ENCODE assay signal across 8 mouse cellular contexts in the genomic region with DNA sequence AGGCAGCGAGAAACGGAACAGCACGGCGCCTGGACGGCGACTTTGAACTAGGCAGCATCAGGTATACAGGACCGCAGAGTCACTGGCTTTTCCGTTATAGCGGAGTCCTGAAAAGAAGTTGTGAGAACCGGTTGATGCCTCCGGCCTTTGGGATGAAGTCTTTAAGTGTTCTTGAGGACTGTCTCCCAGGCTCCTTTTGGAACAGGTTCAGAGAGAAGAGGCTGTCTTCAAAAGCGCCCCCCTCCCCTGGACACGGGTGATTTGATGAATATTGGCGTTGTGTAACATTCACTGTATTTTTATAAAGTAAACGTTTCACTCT. TPM values are rescaled to one million over a fixed set of nuclear protein-coding genes. Genes with fewer than 3 reads are reported as not detected.
A peak's percentile ranks its signal among the peaks of the same experiment; 100 is the strongest.
DNase-seq lines count a peak whose midpoint lies in the region; ATAC-seq and TF ChIP-seq lines count a peak whose summit lies in the region.

No protein-coding gene starts in this region.

- no peaks in the 10 kb centered on the region for H3K36me3 ChIP-seq in forebrain, embryonic 12.5 days (replicated peaks)
- H3K36me3 ChIP-seq in liver, embryonic 12.5 days: peaks cover 23% of the 10 kb centered on the region
- no peaks in the 10 kb centered on the region for H3K36me3 ChIP-seq in stomach, postnatal 0 days (ENCODE audit: control insufficient read depth, insufficient read depth, low read length)

- ATAC-seq in forebrain, embryonic 12.5 days (ENCODE audit: low FRiP score): no peak; the same call in 1 of the 2 replicates
- ATAC-seq in liver, embryonic 12.5 days: no peak
- ATAC-seq in stomach, postnatal 0 days (ENCODE audit: low FRiP score, low TSS enrichment): peak; percentile 26; the same call in 1 of the 2 replicates

- peak; percentile 2 for DNase-seq in gastrocnemius, adult 18-20 months (ENCODE audit: low spot score)
- no peak for DNase-seq in gastrocnemius, postnatal 4 days (ENCODE audit: low spot score in 2 of 2)
- DNase-seq in CD4-positive, CD25-positive, alpha-beta regulatory T cell, adult 2 months (ENCODE audit: low read depth, low spot score): peak; percentile 46
- DNase-seq in stomach, postnatal 0 days (ENCODE audit: low spot score): no peak
- DNase-seq in left cerebral cortex, adult 11 months (ENCODE audit: low spot score): no peak
- DNase-seq in layer of hippocampus, adult 11-12 months (ENCODE audit: low spot score): no peak

- no peak for TF ChIP-seq CTCF in stomach, postnatal 0 days (IDR thresholded peaks at IDR 0.05; ENCODE audit: low read depth)

- H3K9ac ChIP-seq in forebrain, embryonic 12.5 days: peak overlapping the region; percentile 66
- H3K9ac ChIP-seq in liver, embryonic 12.5 days: peak overlapping the region; percentile 92
- H3K9ac ChIP-seq in stomach, postnatal 0 days (ENCODE audit: low read length): peak overlapping the region; percentile 41; the same call in 1 of the 2 replicates

- H3K27me3 ChIP-seq in forebrain, embryonic 12.5 days: peaks cover 29% of the 10 kb centered on the region
- no peaks in the 10 kb centered on the region for H3K27me3 ChIP-seq in liver, embryonic 12.5 days (replicated peaks)
- H3K27me3 ChIP-seq in stomach, postnatal 0 days (ENCODE audit: control insufficient read depth, insufficient read depth, low read length): no peaks in the 10 kb centered on the region

- no peak overlapping the region for H3K27ac ChIP-seq in forebrain, embryonic 12.5 days
- peak overlapping the region; percentile 98 for H3K27ac ChIP-seq in liver, embryonic 12.5 days
- H3K27ac ChIP-seq in stomach, postnatal 0 days (replicated peaks): no peak overlapping the region

- TF ChIP-seq EP300 in stomach, postnatal 0 days (optimal IDR thresholded peaks at IDR 0.05): no peak

- peak overlapping the region; percentile 78 for H3K4me2 ChIP-seq in forebrain, embryonic 12.5 days
- H3K4me2 ChIP-seq in liver, embryonic 12.5 days: peak overlapping the region; percentile 74
- peak overlapping the region; percentile 99 for H3K4me2 ChIP-seq in stomach, postnatal 0 days (replicated peaks; ENCODE audit: low read depth)

- H3K4me1 ChIP-seq in forebrain, embryonic 12.5 days: peaks cover 7% of the 10 kb centered on the region
- peaks cover 52% of the 10 kb centered on the region for H3K4me1 ChIP-seq in liver, embryonic 12.5 days
- no peaks in the 10 kb centered on the region; the same call in 1 of the 2 replicates for H3K4me1 ChIP-seq in stomach, postnatal 0 days (replicated peaks; ENCODE audit: control insufficient read depth, insufficient read depth)

- H3K4me3 ChIP-seq in forebrain, embryonic 12.5 days (replicated peaks): peak overlapping the region; percentile 72
- peak overlapping the region; percentile 80 for H3K4me3 ChIP-seq in liver, embryonic 12.5 days
- H3K4me3 ChIP-seq in stomach, postnatal 0 days (ENCODE audit: low read depth, low read length): peak overlapping the region; percentile 57

- H3K9me3 ChIP-seq in forebrain, embryonic 12.5 days: peaks cover 6% of the 10 kb centered on the region; the same call in 1 of the 2 replicates
- H3K9me3 ChIP-seq in liver, embryonic 12.5 days (replicated peaks): no peaks in the 10 kb centered on the region
- no peaks in the 10 kb centered on the region for H3K9me3 ChIP-seq in stomach, postnatal 0 days (ENCODE audit: control insufficient read depth, low read length)

- 9% methylated on average over 15 of the region's 15 CpGs for WGBS in forebrain, embryonic 12.5 days
- WGBS in liver, embryonic 12.5 days (ENCODE audit: insufficient replicate concordance): 5% methylated on average over 15 of the region's 15 CpGs
- WGBS in stomach, postnatal 0 days: 8% methylated on average over 15 of the region's 15 CpGs

RNA-seq across cellular contexts. Expression of a gene that starts 0.5 kb away (rescaled TPM):
- 10 to 100 TPM; 84.6 to 95.4 TPM for total RNA-seq in gastrocnemius, adult 18-20 months (2021)
- 1 to 10 TPM; 6.2 to 6.7 TPM for total RNA-seq in gastrocnemius, postnatal 4 days (2021)
- 1.1 and 1.6 TPM in 2 replicates for polyA plus RNA-seq in forebrain, embryonic 12.5 days (2016; fragmentation: Nextera tagmentation; extraction: Ambion mirVana)
- 37.8 and 40.1 TPM in 2 replicates for polyA plus RNA-seq in liver, embryonic 12.5 days (2016; fragmentation: Nextera tagmentation; extraction: Ambion mirVana)
- polyA plus RNA-seq in stomach, postnatal 0 days (2015; fragmentation: Nextera tagmentation; extraction: Ambion mirVana): 0.21 and 0.23 TPM in 2 replicates

Comparison
In these comparisons a context has a peak if more than half of its experiments do, and no peak if none do; other contexts are left out.
1. DNase-seq: peak in gastrocnemius, adult 18-20 months (single experiment) and CD4-positive, CD25-positive, alpha-beta regulatory T cell, adult 2 months (single experiment); none in gastrocnemius, postnatal 4 days (0 of 2), stomach, postnatal 0 days (single experiment), left cerebral cortex, adult 11 months (single experiment) and layer of hippocampus, adult 11-12 months (single experiment).
2. H3K9ac ChIP-seq: peak in every context shown above with its lines; median percentile 92 in liver, embryonic 12.5 days; 66 in forebrain, embryonic 12.5 days; 41 in stomach, postnatal 0 days.
3. RNA of a gene that starts 0.5 kb away (polyA plus RNA-seq): 37.8 to 40.1 TPM in liver, embryonic 12.5 days; 1.1 to 1.6 TPM in forebrain, embryonic 12.5 days and 0.21 to 0.23 TPM in stomach, postnatal 0 days; every median in the first group is over 10 times any median in the second.
4. Peak in every context shown above with its lines, with median percentiles within 50 percentile points of each other: H3K4me2 ChIP-seq and H3K4me3 ChIP-seq.